Mouse (Mus musculus): Measurements from ENCODE around the gene Topors. TPM values are rescaled to one million over a fixed set of nuclear protein-coding genes. Genes with fewer than 3 reads are reported as not detected.

Topors gene
- total RNA-seq, 2 experiments from 2014 or later, result 23.3 to 27.0 TPM

Other genes starting within 250 kb of the Topors start
- 100 to 1,000 TPM; 130 to 174 TPM for gene Aco1, start 126.8 kb downstream of the Topors start, total RNA-seq (2021)
- gene Ddx58, start 30.0 kb downstream of the Topors start, total RNA-seq (2021), result 10 to 100 TPM; 17.5 to 20.9 TPM
- gene Smim27, start 271 bp downstream of the Topors start, total RNA-seq (2021), result 10 to 100 TPM; 34.9 to 46.5 TPM
- 100 to 1,000 TPM; 482 to 529 TPM for gene Ndufb6, start 9.6 kb upstream of the Topors start, total RNA-seq (2021)
- gene Tmem215, start 202.3 kb upstream of the Topors start, total RNA-seq (2021), result under 1 TPM; 0.09 TPM